Mouse (Mus musculus) lung, adult 2 months (tissue): ENCODE data around the gene Dynlt1c. TPM values are rescaled to one million over a fixed set of nuclear protein-coding genes. Genes with fewer than 3 reads are reported as not detected.
"Not testable (repeated sequence)": the region's sequence is repeated elsewhere in the genome, so short reads cannot be mapped to it uniquely, and the experiment has no call there.

ENCODE experiments used
- DNase-seq: peaks from one replicate; pipeline ENCODE4 v3.0.0; 2022
- H3K4me1 ChIP-seq: fragments of 200-500 bp; 2 replicates; pipeline ENCODE4 v1.6.1; 2011; ENCODE audit warnings: low read length; ENCODE audit not compliant: control insufficient read depth, insufficient read depth
- H3K4me3 ChIP-seq: fragments of 200-500 bp; replicated peaks from 2 replicates; pipeline ENCODE3; 2011; ENCODE audit warnings: low read depth, mild to moderate bottlenecking, control low read depth, low read length; ENCODE audit errors: extremely low read depth
- WGBS: fragments of 180-500 bp; shearing (Covaris S2); methylation state at CpG from one replicate; pipeline ENCODE4 v1.1.7; 2018; 5-methylcytosine and 5-hydroxymethylcytosine counted together
- polyA plus RNA-seq: library from polyadenylated mRNA; depleted of rRNA; stranded (reverse); fragments of >200 nt; gene quantifications from 2 replicates; pipeline ENCODE4 v1.2.3, GENCODE M21; 2012; rRNA removed

Gene Dynlt1c
- polyA plus RNA-seq, 1 experiment = 15.2 TPM

- not testable (repeated sequence) for DNase-seq, H3K4me3 ChIP-seq, H3K4me1 ChIP-seq
- WGBS = 76% methylated on average over 1 of the region's 3 CpGs
These were observed 55.0 kb downstream of the Dynlt1c start for GRCm38 (mm10) chr17:6656471-6656870.

- 77% methylated on average over 6 of the region's 7 CpGs for WGBS
- H3K4me3 ChIP-seq, H3K4me1 ChIP-seq, DNase-seq: not testable (repeated sequence)
These were observed 57.3 kb downstream of the Dynlt1c start, which contains the start of gene Sytl3 for GRCm38 (mm10) chr17:6658801-6659200. Gene Sytl3, plus strand, starts transcription at chr17:6659093.

Other genes starting within 250 kb of the Dynlt1c start
- 163 and 247 TPM in 2 replicates for gene Dynlt1b, start 171.6 kb upstream of the Dynlt1c start, polyA plus RNA-seq
- gene Dynlt1f, start 54.2 kb downstream of the Dynlt1c start, polyA plus RNA-seq = 55.1 and 74.7 TPM in 2 replicates
- 0.70 and 1.1 TPM in 2 replicates for gene Sytl3, start 57.4 kb downstream of the Dynlt1c start, polyA plus RNA-seq
- 79.3 and 84.0 TPM in 2 replicates for gene Ezr, start 181.1 kb downstream of the Dynlt1c start, polyA plus RNA-seq